Mouse (Mus musculus): Measurements from ENCODE around the gene Stk39. TPM values are rescaled to one million over a fixed set of nuclear protein-coding genes. Genes with fewer than 3 reads are reported as not detected.

Gene Stk39
- total RNA-seq, 1 experiment from 2014 or later: 3.6 TPM

GRCm38 (mm10) chr2:68431024-68431962, 40.8 kb downstream of the Stk39 start:
- ATAC-seq (ENCODE audit: extremely low read depth, insufficient number of reproducible peaks, low FRiP score, poor library complexity, severe bottlenecking): no peak

- peak; percentile 65; the same call in 1 of the 2 replicates for ATAC-seq (ENCODE audit: extremely low read depth, insufficient number of reproducible peaks, low FRiP score, poor library complexity, severe bottlenecking)
These were observed 41.6 kb downstream of the Stk39 start for GRCm38 (mm10) chr2:68430493-68430892.

GRCm38 (mm10) chr2:68429436-68429835, 42.6 kb downstream of the Stk39 start:
- ATAC-seq (ENCODE audit: extremely low read depth, insufficient number of reproducible peaks, low FRiP score, poor library complexity, severe bottlenecking): no peak

- no peak for ATAC-seq (ENCODE audit: extremely low read depth, insufficient number of reproducible peaks, low FRiP score, poor library complexity, severe bottlenecking)
These were observed 45.0 kb downstream of the Stk39 start for GRCm38 (mm10) chr2:68426977-68427577.

- no peak for ATAC-seq (ENCODE audit: extremely low read depth, insufficient number of reproducible peaks, low FRiP score, poor library complexity, severe bottlenecking)
These were observed 46.0 kb downstream of the Stk39 start for GRCm38 (mm10) chr2:68426074-68426473.

GRCm38 (mm10) chr2:68421002-68421401, 51.1 kb downstream of the Stk39 start:
- no peak for ATAC-seq (ENCODE audit: extremely low read depth, insufficient number of reproducible peaks, low FRiP score, poor library complexity, severe bottlenecking)

GRCm38 (mm10) chr2:68420223-68420622, 51.8 kb downstream of the Stk39 start:
- 0 out of 2 replicates have a peak, but pooled peaks have one; percentile 14 for ATAC-seq (ENCODE audit: extremely low read depth, insufficient number of reproducible peaks, low FRiP score, poor library complexity, severe bottlenecking)

GRCm38 (mm10) chr2:68419746-68420145, 52.3 kb downstream of the Stk39 start:
- ATAC-seq (ENCODE audit: extremely low read depth, insufficient number of reproducible peaks, low FRiP score, poor library complexity, severe bottlenecking): no peak

- ATAC-seq (ENCODE audit: extremely low read depth, insufficient number of reproducible peaks, low FRiP score, poor library complexity, severe bottlenecking): no peak
These were observed 52.9 kb downstream of the Stk39 start for GRCm38 (mm10) chr2:68419165-68419564.

GRCm38 (mm10) chr2:68417081-68417480, 55.0 kb downstream of the Stk39 start:
- ATAC-seq (ENCODE audit: extremely low read depth, insufficient number of reproducible peaks, low FRiP score, poor library complexity, severe bottlenecking): no peak

GRCm38 (mm10) chr2:68415691-68416090, 56.4 kb downstream of the Stk39 start:
- ATAC-seq (ENCODE audit: extremely low read depth, insufficient number of reproducible peaks, low FRiP score, poor library complexity, severe bottlenecking): no peak

- no peak for ATAC-seq (ENCODE audit: extremely low read depth, insufficient number of reproducible peaks, low FRiP score, poor library complexity, severe bottlenecking)
These were observed 59.9 kb downstream of the Stk39 start for GRCm38 (mm10) chr2:68412149-68412548.

- ATAC-seq (ENCODE audit: extremely low read depth, insufficient number of reproducible peaks, low FRiP score, poor library complexity, severe bottlenecking): no peak
These were observed 60.9 kb downstream of the Stk39 start for GRCm38 (mm10) chr2:68411201-68411600.

- ATAC-seq (ENCODE audit: extremely low read depth, insufficient number of reproducible peaks, low FRiP score, poor library complexity, severe bottlenecking): no peak
These were observed 62.3 kb downstream of the Stk39 start for GRCm38 (mm10) chr2:68409640-68410215.

GRCm38 (mm10) chr2:68408271-68408980, 63.6 kb downstream of the Stk39 start:
- no peak for ATAC-seq (ENCODE audit: extremely low read depth, insufficient number of reproducible peaks, low FRiP score, poor library complexity, severe bottlenecking)

GRCm38 (mm10) chr2:68407179-68407950, 64.7 kb downstream of the Stk39 start:
- no peak for ATAC-seq (ENCODE audit: extremely low read depth, insufficient number of reproducible peaks, low FRiP score, poor library complexity, severe bottlenecking)

GRCm38 (mm10) chr2:68406571-68407074, 65.4 kb downstream of the Stk39 start:
- no peak for ATAC-seq (ENCODE audit: extremely low read depth, insufficient number of reproducible peaks, low FRiP score, poor library complexity, severe bottlenecking)

GRCm38 (mm10) chr2:68405163-68405715, 66.8 kb downstream of the Stk39 start:
- no peak for ATAC-seq (ENCODE audit: extremely low read depth, insufficient number of reproducible peaks, low FRiP score, poor library complexity, severe bottlenecking)

Data from neutrophil, adult 5-6 weeks (primary cell).